Mouse (Mus musculus): Measurements from ENCODE around the gene Lin37.

- TF ChIP-seq CTCF (IDR thresholded peaks at IDR 0.05; ENCODE audit: extremely low read depth, insufficient read depth, low read length) (no peak), POLR2A (IDR thresholded peaks at IDR 0.05; ENCODE audit: extremely low read depth, insufficient read depth, low read length) (no peak; the same call in 1 of the 2 replicates)
Measured at GRCm38 (mm10) chr7:30553810-30554584, 5.6 kb downstream of the Lin37 start.
